Mouse (Mus musculus): ENCODE measurements around the gene Chka. TPM values are rescaled to one million over a fixed set of nuclear protein-coding genes. Genes with fewer than 3 reads are reported as not detected.

Gene Chka
- total RNA-seq, 1 experiment: 79.6 TPM

GRCm38 (mm10) chr19:3914535-3914934 is 63.0 kb downstream of the Chka start:
- Histone ChIP-seq H3K4me3 (ENCODE audit: insufficient read depth in 1 of 2, low read depth in 1 of 2, low read length in 2 of 2, poor library complexity in 1 of 2, severe bottlenecking in 1 of 2) (no peak overlapping the region), H3K9me3 (ENCODE audit: control insufficient read depth, insufficient read depth, low read depth, low read length) (no peaks in the 10 kb centered on the region), H3K9ac (ENCODE audit: insufficient read depth, low read depth, low read length, poor library complexity, severe bottlenecking) (no peak overlapping the region), H3K4me1 (ENCODE audit: control insufficient read depth in 2 of 2, insufficient read depth in 2 of 2, low read length in 2 of 2, poor library complexity in 1 of 2) (peaks cover 0 to 5% of the 10 kb centered on the region in 2 experiments; a peak in 1 of 4 replicates), H3K27ac (ENCODE audit: insufficient read depth, low read depth, low read length, poor library complexity, severe bottlenecking) (no peak overlapping the region), H3K36me3 (ENCODE audit: control insufficient read depth, insufficient read depth, low read length, poor library complexity, severe bottlenecking) (peaks cover 9% of the 10 kb centered on the region; the same call in 1 of the 2 replicates)
- in situ Hi-C loops (cut with MboI; ENCODE audit: low sequenced_read_pairs in 2 of 2, unreplicated experiment in 2 of 2): no loop called here
- no peak for DNase-seq (ENCODE audit: low read depth, low spot score)
- TF ChIP-seq CHD2 (IDR thresholded peaks at IDR 0.05; ENCODE audit: low read depth, low read length) (no peak), ZNF384 (IDR thresholded peaks at IDR 0.05; ENCODE audit: low read depth, low read length) (no peak), HCFC1 (IDR thresholded peaks at IDR 0.05; ENCODE audit: borderline replicate concordance, insufficient read depth, low read length) (no peak), ZC3H11A (IDR thresholded peaks at IDR 0.05; ENCODE audit: borderline replicate concordance, low read depth, low read length) (no peak), MAFK (IDR thresholded peaks at IDR 0.05; ENCODE audit: insufficient read depth, low read depth, low read length) (no peak)

- no peaks in the 10 kb centered on the region for H3K9me3 ChIP-seq (ENCODE audit: control insufficient read depth, insufficient read depth, low read depth, low read length)
- in situ Hi-C loops (cut with MboI; ENCODE audit: low sequenced_read_pairs in 2 of 2, unreplicated experiment in 2 of 2): no loop called here
Measured at GRCm38 (mm10) chr19:3916727-3917126, 65.2 kb downstream of the Chka start.

GRCm38 (mm10) chr19:3919928-3920327 is 68.4 kb downstream of the Chka start:
- Histone ChIP-seq H3K9ac (ENCODE audit: insufficient read depth, low read depth, low read length, poor library complexity, severe bottlenecking) (no peak overlapping the region), H3K4me1 (ENCODE audit: control insufficient read depth in 2 of 2, insufficient read depth in 2 of 2, low read length in 2 of 2, poor library complexity in 1 of 2) (peaks cover 0 to 10% of the 10 kb centered on the region in 2 experiments; a peak in 2 of 4 replicates), H3K27ac (ENCODE audit: insufficient read depth, low read depth, low read length, poor library complexity, severe bottlenecking) (no peak overlapping the region), H3K9me3 (ENCODE audit: control insufficient read depth, insufficient read depth, low read depth, low read length) (no peaks in the 10 kb centered on the region), H3K4me3 (ENCODE audit: insufficient read depth in 1 of 2, low read depth in 1 of 2, low read length in 2 of 2, poor library complexity in 1 of 2, severe bottlenecking in 1 of 2) (no peak overlapping the region), H3K36me3 (ENCODE audit: control insufficient read depth, insufficient read depth, low read length, poor library complexity, severe bottlenecking) (no peaks in the 10 kb centered on the region)
- DNase-seq (ENCODE audit: low read depth, low spot score): no peak
- TF ChIP-seq CHD2 (IDR thresholded peaks at IDR 0.05; ENCODE audit: low read depth, low read length) (no peak), ZNF384 (IDR thresholded peaks at IDR 0.05; ENCODE audit: low read depth, low read length) (no peak), ZC3H11A (IDR thresholded peaks at IDR 0.05; ENCODE audit: borderline replicate concordance, low read depth, low read length) (no peak), HCFC1 (IDR thresholded peaks at IDR 0.05; ENCODE audit: borderline replicate concordance, insufficient read depth, low read length) (no peak), MAFK (IDR thresholded peaks at IDR 0.05; ENCODE audit: insufficient read depth, low read depth, low read length) (no peak)
- in situ Hi-C loops (cut with MboI; ENCODE audit: low sequenced_read_pairs in 2 of 2, unreplicated experiment in 2 of 2): no loop called here

More at GRCm38 (mm10) chr19:3916727-3917126, 65.2 kb downstream of the Chka start:
- no peak for TF ChIP-seq HCFC1 (IDR thresholded peaks at IDR 0.05; ENCODE audit: borderline replicate concordance, insufficient read depth, low read length)
- TF ChIP-seq CHD2 (IDR thresholded peaks at IDR 0.05; ENCODE audit: low read depth, low read length): no peak
- TF ChIP-seq MAFK (IDR thresholded peaks at IDR 0.05; ENCODE audit: insufficient read depth, low read depth, low read length): no peak
- TF ChIP-seq ZC3H11A (IDR thresholded peaks at IDR 0.05; ENCODE audit: borderline replicate concordance, low read depth, low read length): no peak
- no peak for TF ChIP-seq ZNF384 (IDR thresholded peaks at IDR 0.05; ENCODE audit: low read depth, low read length)
- Histone ChIP-seq H3K9ac (ENCODE audit: insufficient read depth, low read depth, low read length, poor library complexity, severe bottlenecking) (no peak overlapping the region), H3K36me3 (ENCODE audit: control insufficient read depth, insufficient read depth, low read length, poor library complexity, severe bottlenecking) (no peaks in the 10 kb centered on the region; the same call in 1 of the 2 replicates), H3K27ac (ENCODE audit: insufficient read depth, low read depth, low read length, poor library complexity, severe bottlenecking) (no peak overlapping the region), H3K4me1 (ENCODE audit: control insufficient read depth in 2 of 2, insufficient read depth in 2 of 2, low read length in 2 of 2, poor library complexity in 1 of 2) (0 out of 4 replicates have a peak, but pooled peaks cover 0 to 1% of the 10 kb centered on the region in 2 experiments), H3K4me3 (ENCODE audit: insufficient read depth in 1 of 2, low read depth in 1 of 2, low read length in 2 of 2, poor library complexity in 1 of 2, severe bottlenecking in 1 of 2) (no peak overlapping the region)
- DNase-seq (ENCODE audit: low read depth, low spot score): no peak

- Histone ChIP-seq H3K4me1 (ENCODE audit: control insufficient read depth in 2 of 2, insufficient read depth in 2 of 2, low read length in 2 of 2, poor library complexity in 1 of 2) (peaks cover 0 to 10% of the 10 kb centered on the region in 2 experiments; a peak in 2 of 4 replicates), H3K36me3 (ENCODE audit: control insufficient read depth, insufficient read depth, low read length, poor library complexity, severe bottlenecking) (no peaks in the 10 kb centered on the region), H3K9me3 (ENCODE audit: control insufficient read depth, insufficient read depth, low read depth, low read length) (no peaks in the 10 kb centered on the region), H3K27ac (ENCODE audit: insufficient read depth, low read depth, low read length, poor library complexity, severe bottlenecking) (no peak overlapping the region), H3K9ac (ENCODE audit: insufficient read depth, low read depth, low read length, poor library complexity, severe bottlenecking) (no peak overlapping the region), H3K4me3 (ENCODE audit: insufficient read depth in 1 of 2, low read depth in 1 of 2, low read length in 2 of 2, poor library complexity in 1 of 2, severe bottlenecking in 1 of 2) (no peak overlapping the region)
- in situ Hi-C loops (cut with MboI; ENCODE audit: low sequenced_read_pairs in 2 of 2, unreplicated experiment in 2 of 2): no loop called here
- no peak for TF ChIP-seq CHD2 (IDR thresholded peaks at IDR 0.05; ENCODE audit: low read depth, low read length)
- no peak for TF ChIP-seq MAFK (IDR thresholded peaks at IDR 0.05; ENCODE audit: insufficient read depth, low read depth, low read length)
- no peak for TF ChIP-seq ZC3H11A (IDR thresholded peaks at IDR 0.05; ENCODE audit: borderline replicate concordance, low read depth, low read length)
- TF ChIP-seq ZNF384 (IDR thresholded peaks at IDR 0.05; ENCODE audit: low read depth, low read length): no peak
- no peak for TF ChIP-seq HCFC1 (IDR thresholded peaks at IDR 0.05; ENCODE audit: borderline replicate concordance, insufficient read depth, low read length)
- DNase-seq (ENCODE audit: low read depth, low spot score): no peak
Measured at GRCm38 (mm10) chr19:3922661-3923371, 71.2 kb downstream of the Chka start.

Data from ES-E14 (cell line).